Mouse (Mus musculus): Measurements from ENCODE around the gene BC048507. TPM values are rescaled to one million over a fixed set of nuclear protein-coding genes. Genes with fewer than 3 reads are reported as not detected.
"Not testable (repeated sequence)": the region's sequence is repeated elsewhere in the genome, so short reads cannot be mapped to it uniquely, and the experiment has no call there.

Gene BC048507
- polyA plus RNA-seq, 1 experiment: not detected

DNA sequence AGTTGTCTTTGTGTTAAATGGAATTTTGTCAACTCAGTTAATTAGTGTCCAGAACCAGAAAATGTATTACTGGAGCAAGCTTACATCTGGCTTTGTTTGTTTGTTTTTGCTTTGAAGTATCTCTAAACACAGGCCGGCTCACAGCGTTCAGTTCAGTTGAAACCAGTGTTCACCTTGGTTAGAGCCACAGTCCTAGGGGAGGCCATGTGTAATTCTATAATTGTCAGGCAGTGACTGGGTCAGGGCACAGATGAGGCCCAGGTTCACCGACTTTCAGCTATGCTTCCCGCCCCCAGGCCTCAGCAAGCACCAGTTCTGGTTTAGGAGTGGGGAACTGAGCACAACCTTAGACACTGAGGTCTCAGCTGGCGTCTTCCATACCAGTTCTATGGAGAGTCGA lies 10.0 kb upstream of the BC048507 start:
- Histone ChIP-seq H3K27ac (ENCODE audit: insufficient read depth, low read depth, low read length) (no peak overlapping the region), H3K4me1 (ENCODE audit: control insufficient read depth, insufficient read depth, low read length) (no peaks in the 10 kb centered on the region), H3K4me3 (ENCODE audit: insufficient read depth, low read depth, low read length) (no peak overlapping the region)
- WGBS: 84% methylated on average over 6 of the region's 6 CpGs
- TF ChIP-seq POLR2A (IDR thresholded peaks at IDR 0.05; ENCODE audit: insufficient read depth, low read depth, low read length) (no peak), CTCF (IDR thresholded peaks at IDR 0.05; ENCODE audit: insufficient read depth, low read depth, low read length) (no peak)

DNA sequence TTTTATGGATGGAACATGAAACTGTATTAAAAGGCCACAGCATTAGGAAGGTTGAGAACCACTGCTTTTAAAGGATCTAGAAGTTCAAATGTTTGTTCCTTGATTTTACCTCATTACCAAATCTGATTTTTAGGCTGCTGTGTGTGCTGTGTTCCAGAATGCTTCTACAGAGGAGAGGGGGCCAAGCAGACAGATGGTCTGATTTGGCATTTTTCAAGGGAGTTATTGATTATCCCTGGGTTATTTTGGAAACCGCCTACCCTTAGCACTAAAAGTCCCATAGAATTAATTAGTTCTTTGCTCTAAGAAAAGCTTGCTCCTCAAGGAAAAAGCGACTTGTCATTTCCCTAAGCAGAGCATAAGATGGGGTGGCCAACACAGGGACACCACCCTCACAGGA lies 9.1 kb upstream of the BC048507 start:
- no peak overlapping the region for H3K27ac ChIP-seq (ENCODE audit: insufficient read depth, low read depth, low read length)
- no peaks in the 10 kb centered on the region for H3K4me1 ChIP-seq (ENCODE audit: control insufficient read depth, insufficient read depth, low read length)
- 90% methylated on average over 2 of the region's 2 CpGs for WGBS
- no peak overlapping the region for H3K4me3 ChIP-seq (ENCODE audit: insufficient read depth, low read depth, low read length)
- TF ChIP-seq POLR2A (IDR thresholded peaks at IDR 0.05; ENCODE audit: insufficient read depth, low read depth, low read length) (no peak), CTCF (IDR thresholded peaks at IDR 0.05; ENCODE audit: insufficient read depth, low read depth, low read length) (no peak)

DNA sequence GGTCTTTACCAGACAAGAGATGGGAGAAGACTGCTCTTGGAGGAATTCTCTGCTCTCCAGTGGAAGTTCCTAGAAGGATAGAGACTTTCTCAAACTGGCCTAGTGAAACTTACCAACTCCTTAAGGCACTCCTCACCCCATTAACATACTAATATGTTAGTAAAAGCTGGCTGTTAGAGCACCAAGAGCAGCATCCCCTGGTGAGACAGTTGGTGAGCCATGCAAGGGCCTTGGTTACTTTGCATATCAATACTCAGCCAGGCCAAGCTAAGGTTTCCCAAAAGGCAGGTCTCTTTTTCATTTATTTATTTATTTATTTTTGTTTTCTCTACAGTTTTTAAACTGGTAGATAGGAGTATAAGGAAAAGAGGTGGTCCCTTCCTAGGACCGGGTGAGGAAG lies 5.8 kb upstream of the BC048507 start:
- Histone ChIP-seq H3K4me3 (ENCODE audit: insufficient read depth, low read depth, low read length) (no peak overlapping the region), H3K27ac (ENCODE audit: insufficient read depth, low read depth, low read length) (no peak overlapping the region), H3K4me1 (ENCODE audit: control insufficient read depth, insufficient read depth, low read length) (no peaks in the 10 kb centered on the region)
- TF ChIP-seq POLR2A (IDR thresholded peaks at IDR 0.05; ENCODE audit: insufficient read depth, low read depth, low read length) (no peak), CTCF (IDR thresholded peaks at IDR 0.05; ENCODE audit: insufficient read depth, low read depth, low read length) (no peak)
- 20% methylated on average over 1 of the region's 1 CpGs for WGBS

DNA sequence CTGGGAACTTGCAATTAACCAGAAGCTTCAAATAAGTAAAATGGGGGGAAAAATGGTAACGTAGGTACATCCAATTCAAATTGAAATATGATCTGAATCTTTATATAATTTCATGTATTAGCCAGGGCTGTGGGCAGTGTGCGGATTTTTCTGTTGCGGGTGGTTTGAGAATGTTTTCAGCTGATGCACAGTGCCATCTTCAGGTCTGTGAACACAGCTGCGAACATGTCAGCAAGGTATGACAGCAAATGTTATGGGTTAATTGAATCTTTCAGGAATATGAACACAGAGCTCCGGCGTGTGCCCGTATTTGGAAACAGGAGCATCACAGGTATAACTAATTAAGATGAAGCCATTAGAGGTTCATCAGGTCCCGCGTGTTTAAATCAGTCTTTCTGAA lies 618 bp upstream of the BC048507 start:
- TF ChIP-seq POLR2A (IDR thresholded peaks at IDR 0.05; ENCODE audit: insufficient read depth, low read depth, low read length): no peak
- no peak for TF ChIP-seq CTCF (IDR thresholded peaks at IDR 0.05; ENCODE audit: insufficient read depth, low read depth, low read length)
- no peak overlapping the region for H3K27ac ChIP-seq (ENCODE audit: insufficient read depth, low read depth, low read length)
- 91% methylated on average over 9 of the region's 9 CpGs for WGBS
- H3K4me1 ChIP-seq (ENCODE audit: control insufficient read depth, insufficient read depth, low read length): no peaks in the 10 kb centered on the region
- no peak overlapping the region for H3K4me3 ChIP-seq (ENCODE audit: insufficient read depth, low read depth, low read length)

DNA sequence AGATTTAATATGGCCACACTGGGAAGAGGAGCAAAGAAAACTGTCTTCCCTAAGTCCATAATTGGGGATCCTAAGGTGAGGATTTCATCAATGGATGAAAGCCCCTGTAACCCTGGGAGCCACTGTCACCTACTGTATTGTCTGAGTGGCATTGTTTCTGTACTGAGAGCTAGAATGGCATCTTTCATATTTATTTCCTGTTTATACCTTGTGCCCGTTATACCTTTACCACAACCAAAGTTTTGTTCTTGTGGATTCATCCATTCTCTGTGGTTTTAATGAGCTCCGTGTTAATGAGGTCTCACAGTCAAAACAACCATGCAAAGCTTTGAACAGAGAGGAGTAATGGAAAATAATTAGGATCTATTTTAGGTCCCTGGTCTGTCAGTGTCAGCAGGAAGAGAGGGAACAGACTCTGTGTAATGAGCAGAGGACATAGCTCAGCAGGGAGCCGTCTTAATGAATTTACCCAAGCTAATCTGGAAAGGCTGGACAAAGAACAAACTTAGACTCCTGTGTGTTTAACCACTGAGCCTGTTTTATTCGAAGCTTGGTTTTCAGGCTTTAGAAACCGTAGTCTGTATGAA lies 1.7 kb downstream of the BC048507 start:
- 14% methylated on average over 5 of the region's 5 CpGs for WGBS
- H3K4me3 ChIP-seq (ENCODE audit: insufficient read depth, low read depth, low read length): no peak overlapping the region
- TF ChIP-seq CTCF (IDR thresholded peaks at IDR 0.05; ENCODE audit: insufficient read depth, low read depth, low read length): no peak
- no peak for TF ChIP-seq POLR2A (IDR thresholded peaks at IDR 0.05; ENCODE audit: insufficient read depth, low read depth, low read length)

DNA sequence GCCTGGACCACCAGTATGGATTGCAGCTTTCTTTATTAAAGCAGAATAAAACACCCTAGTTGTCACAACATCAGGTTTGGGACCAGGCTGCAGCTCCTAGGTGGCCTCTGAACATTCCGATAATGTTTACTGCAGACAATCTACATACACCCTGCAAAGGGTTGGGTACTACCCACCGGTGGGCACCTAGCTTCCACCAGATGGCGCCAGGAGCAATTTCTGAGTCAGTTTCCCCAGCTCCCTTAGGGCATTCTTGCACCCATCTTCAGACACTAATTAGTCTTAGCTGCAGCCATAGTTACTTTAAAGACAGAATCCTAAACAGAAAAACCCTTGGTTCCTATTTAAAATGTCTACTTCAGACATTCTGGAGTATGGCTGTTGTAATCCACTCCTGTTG lies 4.8 kb downstream of the BC048507 start:
- no peak overlapping the region for H3K27ac ChIP-seq (ENCODE audit: insufficient read depth, low read depth, low read length)
- H3K4me3 ChIP-seq (ENCODE audit: insufficient read depth, low read depth, low read length): no peak overlapping the region
- 32% methylated on average over 3 of the region's 3 CpGs for WGBS
- no peak for TF ChIP-seq CTCF (IDR thresholded peaks at IDR 0.05; ENCODE audit: insufficient read depth, low read depth, low read length)
- TF ChIP-seq POLR2A (IDR thresholded peaks at IDR 0.05; ENCODE audit: insufficient read depth, low read depth, low read length): no peak
- no peaks in the 10 kb centered on the region for H3K4me1 ChIP-seq (ENCODE audit: control insufficient read depth, insufficient read depth, low read length)

More for the DNA sequence above, 1.7 kb downstream of the BC048507 start:
- no peaks in the 10 kb centered on the region for H3K4me1 ChIP-seq (ENCODE audit: control insufficient read depth, insufficient read depth, low read length)
- H3K27ac ChIP-seq (ENCODE audit: insufficient read depth, low read depth, low read length): no peak overlapping the region

DNA sequence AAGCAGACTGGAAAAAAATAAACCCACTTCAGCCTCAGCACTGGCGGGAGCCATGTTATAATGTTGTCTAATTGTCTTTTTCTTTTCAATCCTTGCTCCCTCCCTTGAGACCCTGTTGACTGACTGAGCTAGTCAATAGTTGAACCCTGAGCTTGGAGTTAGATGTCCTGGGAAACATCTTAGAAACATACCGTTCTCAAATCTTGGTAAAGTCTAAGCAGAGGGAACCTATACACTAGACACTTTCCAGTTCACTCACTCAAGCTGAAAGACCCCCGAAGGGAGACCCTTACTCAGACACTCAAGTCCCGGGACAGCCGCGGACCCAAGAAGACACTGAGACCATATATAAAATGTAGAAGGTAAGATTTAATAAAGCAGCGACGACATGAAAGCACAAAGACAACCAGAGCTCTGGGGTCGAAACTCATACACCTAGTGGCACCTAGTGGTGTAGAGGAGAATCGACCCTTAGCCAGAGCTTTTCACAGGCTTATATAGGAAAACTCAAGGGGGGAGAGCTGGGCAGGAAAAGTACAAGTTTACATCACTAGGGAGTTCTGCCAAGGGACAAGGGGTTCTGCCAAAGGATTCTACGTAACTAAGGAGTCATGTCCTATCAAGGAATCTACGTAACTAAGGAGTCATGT lies 13.0 kb downstream of the BC048507 start:
- not testable (repeated sequence) for H3K4me1 ChIP-seq (ENCODE audit: control insufficient read depth, insufficient read depth, low read length); H3K4me3 ChIP-seq (ENCODE audit: insufficient read depth, low read depth, low read length); H3K27ac ChIP-seq (ENCODE audit: insufficient read depth, low read depth, low read length)
- whole genome bisulfite sequencing: 32% methylated on average over 8 of the region's 12 CpGs

DNA sequence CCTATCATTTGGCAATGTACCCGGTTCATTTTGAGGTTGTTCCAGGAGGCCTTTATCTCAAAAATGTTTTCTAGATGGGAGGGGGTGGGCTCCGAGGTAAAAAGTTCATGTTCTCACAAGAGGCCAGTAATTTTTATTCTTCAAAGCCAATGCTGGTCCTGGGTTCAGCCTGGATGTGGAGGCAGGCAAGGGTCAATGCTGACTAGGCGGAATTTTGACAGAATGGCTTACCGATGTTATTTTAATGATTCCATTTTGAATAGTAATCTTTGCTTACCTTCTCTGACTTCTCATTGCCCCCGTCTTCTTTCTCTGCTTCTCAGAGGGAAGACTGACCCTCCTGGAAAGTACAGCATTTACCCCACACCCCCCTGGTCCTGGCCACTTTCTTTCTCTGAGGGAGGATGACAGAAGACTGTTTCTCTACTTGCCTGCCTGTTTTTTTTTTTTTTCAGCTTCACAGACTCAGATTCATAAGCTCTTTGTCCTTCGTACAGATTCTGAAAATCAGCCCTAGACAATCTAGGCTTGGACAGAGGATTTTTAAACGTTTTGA lies 13.7 kb downstream of the BC048507 start:
- WGBS: 61% methylated on average over 6 of the region's 7 CpGs
- H3K4me3 ChIP-seq (ENCODE audit: insufficient read depth, low read depth, low read length): no peak overlapping the region
- no peak overlapping the region for H3K27ac ChIP-seq (ENCODE audit: insufficient read depth, low read depth, low read length)
- H3K4me1 ChIP-seq (ENCODE audit: control insufficient read depth, insufficient read depth, low read length): no peaks in the 10 kb centered on the region
- TF ChIP-seq CTCF (IDR thresholded peaks at IDR 0.05; ENCODE audit: insufficient read depth, low read depth, low read length) (no peak), POLR2A (IDR thresholded peaks at IDR 0.05; ENCODE audit: insufficient read depth, low read depth, low read length) (no peak)

DNA sequence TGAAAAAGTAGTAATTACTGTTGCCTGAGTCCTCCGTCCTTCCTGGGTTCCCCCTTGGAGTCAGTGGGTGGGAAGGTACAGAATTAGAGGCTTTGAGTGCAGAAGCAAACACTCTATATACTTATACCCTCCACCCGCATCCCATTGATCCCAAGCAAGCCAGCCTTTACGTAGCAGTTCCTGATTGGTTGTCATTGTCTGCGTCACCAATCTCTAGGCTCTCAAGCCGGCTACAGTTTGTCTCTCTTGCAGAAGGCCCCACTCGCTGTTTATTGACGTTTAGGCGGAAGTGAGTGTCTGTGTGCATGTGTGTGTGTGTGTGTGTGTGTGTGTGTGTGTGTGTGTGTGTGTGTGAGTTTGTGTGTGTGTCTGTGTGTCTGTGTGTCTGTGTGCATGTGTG lies 20.8 kb downstream of the BC048507 start:
- WGBS: 91% methylated on average over 8 of the region's 8 CpGs
- Histone ChIP-seq H3K4me3 (ENCODE audit: insufficient read depth, low read depth, low read length) (no peak overlapping the region), H3K27ac (ENCODE audit: insufficient read depth, low read depth, low read length) (no peak overlapping the region), H3K4me1 (ENCODE audit: control insufficient read depth, insufficient read depth, low read length) (no peaks in the 10 kb centered on the region)
- TF ChIP-seq POLR2A (IDR thresholded peaks at IDR 0.05; ENCODE audit: insufficient read depth, low read depth, low read length): no peak
